ENCODE assay signal across 8 mouse cellular contexts in genomic region chr15:99527629-99528353, GRCm38 (mm10). TPM values are rescaled to one million over a fixed set of nuclear protein-coding genes. Genes with fewer than 3 reads are reported as not detected.
DNase-seq lines count a peak whose midpoint lies in the region; ATAC-seq lines count a peak whose summit lies in the region.

Gene Faim2 (minus strand): TSS chr15:99528165.

- intact Hi-C loops in left cerebral cortex, postnatal 14 days (cut with DNase I) = no loop called here
- intact Hi-C loops in gastrocnemius, postnatal 36 days (cut with DNase I) = no loop called here

- peak; percentile 35 for DNase-seq in adrenal gland, postnatal 14 days
- peak; percentile 86 to 89 for DNase-seq in cerebellum, postnatal 14 days
- DNase-seq in frontal cortex, postnatal 25 days (ENCODE audit: low spot score in 2 of 2) = peak; percentile 61 to 64
- DNase-seq in left cerebral cortex, postnatal 14 days (ENCODE audit: low spot score in 2 of 2) = peak; percentile 73 to 78
- DNase-seq in right cerebral cortex, adult 2 months (ENCODE audit: low spot score in 2 of 2) = peak; percentile 80 to 84
- no peak for DNase-seq in heart, adult 9 months (ENCODE audit: low spot score in 2 of 2)
- DNase-seq in gastrocnemius, postnatal 36 days = no peak

- no peak for ATAC-seq in erythroid progenitor cell, adult 5-6 weeks (replicated peaks; ENCODE audit: low FRiP score, poor library complexity, severe bottlenecking)

RNA-seq across cellular contexts. Expression of gene Faim2, which starts in this region (rescaled TPM):
- total RNA-seq in adrenal gland, postnatal 14 days (2021) = 16.3 and 17.2 TPM in 2 replicates
- 100 to 1,000 TPM; 220 to 261 TPM for total RNA-seq in left cerebral cortex, postnatal 14 days (2021)
- total RNA-seq in erythroid progenitor cell, adult 5-6 weeks (2015; ENCODE audit: low replicate concordance) = not detected in 2 replicates
- 0.38 TPM in 1 of 2 replicates, not detected in the other for total RNA-seq in erythroid progenitor cell, adult 5-6 weeks (2017; ENCODE audit: low replicate concordance)
- under 1 TPM; 0.05 to 0.26 TPM for total RNA-seq in gastrocnemius, postnatal 36 days (2021)

Comparison
In these comparisons a context has a peak if more than half of its experiments do, and no peak if none do; other contexts are left out.
1. RNA of gene Faim2 (total RNA-seq): 220 to 261 TPM in left cerebral cortex, postnatal 14 days and 16.3 to 17.2 TPM in adrenal gland, postnatal 14 days; 0.38 TPM in erythroid progenitor cell, adult 5-6 weeks and 0.05 to 0.26 TPM in gastrocnemius, postnatal 36 days; every median in the first group is over 10 times any median in the second.
2. RNA of gene Faim2 (total RNA-seq): 220 to 261 TPM in left cerebral cortex, postnatal 14 days; 16.3 to 17.2 TPM in adrenal gland, postnatal 14 days; every median in the first group is over 10 times any median in the second.
3. DNase-seq: peak in adrenal gland, postnatal 14 days (single experiment), cerebellum, postnatal 14 days (2 of 2), frontal cortex, postnatal 25 days (2 of 2), left cerebral cortex, postnatal 14 days (2 of 2) and right cerebral cortex, adult 2 months (2 of 2); none in heart, adult 9 months (0 of 2) and gastrocnemius, postnatal 36 days (0 of 2).